Mouse (Mus musculus): ENCODE measurements around the gene Crlf3.

DNA sequence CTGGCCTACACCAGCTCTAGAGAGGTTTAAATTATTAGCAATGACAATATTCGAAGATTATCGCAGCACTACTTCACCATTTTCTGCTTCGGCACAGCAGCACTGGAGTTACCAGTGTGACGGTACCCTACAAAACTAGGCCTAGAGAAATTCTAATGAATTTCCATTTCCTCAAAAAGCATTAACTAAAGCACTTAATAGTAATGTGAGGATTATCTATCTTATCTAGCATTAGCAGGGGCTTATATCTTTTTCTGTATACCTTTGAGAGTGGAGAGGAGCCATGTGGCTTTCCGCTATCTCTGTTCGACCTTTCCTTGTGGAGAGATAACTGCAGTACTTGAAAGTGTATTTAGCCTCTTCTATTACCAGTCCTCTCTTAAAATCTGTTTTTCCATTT, 1.0 kb downstream of the Crlf3 start:
- TF ChIP-seq RAD21 (IDR thresholded peaks at IDR 0.05; ENCODE audit: low read depth, low read length) (no peak), MXI1 (IDR thresholded peaks at IDR 0.05; ENCODE audit: low read depth, low read length) (no peak), TCF12 (IDR thresholded peaks at IDR 0.05; ENCODE audit: low read depth, low read length) (no peak), CTCF (conservative IDR thresholded peaks at IDR 0.05 in 1 of 2, IDR thresholded peaks at IDR 0.05 in 1 of 2; ENCODE audit: low read depth in 2 of 2, low read length in 2 of 2) (no peak), POLR2A (IDR thresholded peaks at IDR 0.05; ENCODE audit: low read depth, low read length) (no peak), EP300 (IDR thresholded peaks at IDR 0.05; ENCODE audit: low read length) (no peak), NRF1 (IDR thresholded peaks at IDR 0.05; ENCODE audit: low read depth, low read length) (no peak), JUN (IDR thresholded peaks at IDR 0.05; ENCODE audit: insufficient read depth, low read depth, low read length) (no peak)

Measured in CH12.LX (cell line).